Mouse (Mus musculus) testis, adult 2 months (tissue): ENCODE results near the gene Mark1.

Source experiments
- CTCF ChIP-seq: fragments of 200-500 bp; IDR thresholded peaks from 2 replicates; pipeline ENCODE4 v1.5.1; 2012; ENCODE audit warnings: low read depth, mild to moderate bottlenecking, inconsistent platforms, low read length, moderate library complexity; ENCODE audit not compliant: control insufficient read depth, insufficient read depth, insufficient replicate concordance
- POLR2A ChIP-seq: fragments of 200-500 bp; IDR thresholded peaks from 2 replicates; pipeline ENCODE4 v1.6.1; 2012; ENCODE audit warnings: low read depth, mild to moderate bottlenecking, inconsistent platforms, low read length, moderate library complexity; ENCODE audit not compliant: control insufficient read depth

GRCm38 (mm10) chr1:184984723-184985122, 14.6 kb downstream of the Mark1 start:
- no peak for TF ChIP-seq POLR2A
- no peak for TF ChIP-seq CTCF
